In genomic region chr5:120339162-120339561, GRCm38 (mm10) we compare ENCODE assay signal across 14 mouse cellular contexts.
"Had no signal": no experiment of that assay in that cellular context is flagged by ENCODE, and none has a peak within 500 bp of the region (broad histone marks: within the 10 kb centered on the region; RNA-seq: fewer than 3 reads in every experiment).

No protein-coding gene starts in this region.

- H3K27ac ChIP-seq: kidney, embryonic 15.5 days; limb, embryonic 10.5 days; midbrain, embryonic 12.5 days; neural tube, embryonic 13.5 days had no signal

- H3K36me3 ChIP-seq: kidney, embryonic 15.5 days; limb, embryonic 10.5 days; midbrain, embryonic 12.5 days; neural tube, embryonic 13.5 days had no signal

- DNase-seq: kidney, postnatal 14 days; lung, embryonic 14.5 days; lung, postnatal 10 days; lung, postnatal 4 days; retina, postnatal 1 day; right cerebral cortex, postnatal 4 days; spleen, adult 18-20 months; thymus, postnatal 4 days had no signal

- ATAC-seq: midbrain, embryonic 16.5 days had no signal

- H3K4me3 ChIP-seq: kidney, embryonic 15.5 days; limb, embryonic 10.5 days; midbrain, embryonic 12.5 days; neural tube, embryonic 13.5 days had no signal

- H3K4me1 ChIP-seq: kidney, embryonic 15.5 days; neural tube, embryonic 13.5 days had no signal

- H3K9ac ChIP-seq: kidney, embryonic 15.5 days; lung, embryonic 14.5 days; midbrain, embryonic 12.5 days; neural tube, embryonic 13.5 days had no signal

- H3K9me3 ChIP-seq: kidney, embryonic 15.5 days; limb, embryonic 10.5 days; midbrain, embryonic 12.5 days; neural tube, embryonic 13.5 days had no signal

- H3K4me2 ChIP-seq: kidney, embryonic 15.5 days; liver, embryonic 11.5 days; lung, embryonic 14.5 days; midbrain, embryonic 12.5 days; neural tube, embryonic 13.5 days had no signal
